Mouse (Mus musculus) megakaryocyte, embryonic 14.5 days (primary cell): ENCODE measurements at regions not wholly inside any gene's neighbourhood (a gene's known extent, or its start where the extent isn't known, plus 50 kb on each side); places are given as distances from the start of the nearest gene placed in this dataset.

Source experiments
- FLI1 ChIP-seq: IDR thresholded peaks from 2 replicates; pipeline ENCODE4 v1.6.1; 2012; ENCODE audit warnings: low read length, inconsistent platforms, mixed read lengths
- GATA1 ChIP-seq: IDR thresholded peaks from 3 replicates; pipeline ENCODE4 v1.6.1; 2012; ENCODE audit warnings: mixed read lengths, low read length, inconsistent platforms, borderline replicate concordance

- TF ChIP-seq GATA1 = no peak
- no peak for TF ChIP-seq FLI1
Observed at GRCm38 (mm10) chr6:137931318-137931717, 148.4 kb downstream of the Slc15a5 start.
